Mouse (Mus musculus) thymus, adult 2 months (tissue): ENCODE data around the gene Pkd2l1.

ENCODE experiments used
- CTCF ChIP-seq: fragments of 200-500 bp; IDR thresholded peaks from 2 replicates; pipeline ENCODE4 v1.5.1; 2012; ENCODE audit warnings: mild to moderate bottlenecking, control low read depth, low read length, moderate library complexity, borderline replicate concordance; ENCODE audit not compliant: control insufficient read depth, poor library complexity, insufficient read depth; ENCODE audit errors: extremely low read depth
- POLR2A ChIP-seq: fragments of 200-500 bp; IDR thresholded peaks from 2 replicates; pipeline ENCODE4 v1.6.1; 2012; ENCODE audit warnings: mild to moderate bottlenecking, low read length, control low read depth, moderate library complexity; ENCODE audit not compliant: control insufficient read depth, poor library complexity, insufficient read depth; ENCODE audit errors: extremely low read depth

GRCm38 (mm10) chr19:44183968-44184367 is 8.3 kb downstream of the Pkd2l1 start:
- TF ChIP-seq CTCF, result no peak
- no peak for TF ChIP-seq POLR2A
